Mouse (Mus musculus): ENCODE measurements at regions not wholly inside any gene's neighbourhood (a gene's known extent, or its start where the extent isn't known, plus 50 kb on each side); places are given as distances from the start of the nearest gene placed in this dataset.

DNA sequence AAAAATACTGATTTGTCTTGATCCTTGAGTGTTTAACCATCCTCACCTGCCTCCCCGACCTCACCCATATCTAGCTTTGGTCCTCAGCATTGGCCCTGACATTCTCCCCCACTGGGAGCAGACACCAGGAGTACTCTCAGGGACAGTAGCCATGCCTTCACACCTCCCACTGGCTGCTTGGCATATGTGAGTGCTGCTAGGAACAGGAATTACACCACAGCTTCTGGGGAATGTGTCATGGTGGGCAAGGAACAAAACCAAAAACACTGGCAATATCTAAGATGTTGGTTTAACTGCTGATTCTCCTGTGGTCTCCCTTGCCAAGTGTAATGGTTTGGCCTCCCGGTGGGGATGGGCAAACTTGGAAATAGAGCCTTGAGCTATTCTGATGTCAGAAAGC lies 248.6 kb downstream of the Tle3 start:
- no peak for DNase-seq

DNA sequence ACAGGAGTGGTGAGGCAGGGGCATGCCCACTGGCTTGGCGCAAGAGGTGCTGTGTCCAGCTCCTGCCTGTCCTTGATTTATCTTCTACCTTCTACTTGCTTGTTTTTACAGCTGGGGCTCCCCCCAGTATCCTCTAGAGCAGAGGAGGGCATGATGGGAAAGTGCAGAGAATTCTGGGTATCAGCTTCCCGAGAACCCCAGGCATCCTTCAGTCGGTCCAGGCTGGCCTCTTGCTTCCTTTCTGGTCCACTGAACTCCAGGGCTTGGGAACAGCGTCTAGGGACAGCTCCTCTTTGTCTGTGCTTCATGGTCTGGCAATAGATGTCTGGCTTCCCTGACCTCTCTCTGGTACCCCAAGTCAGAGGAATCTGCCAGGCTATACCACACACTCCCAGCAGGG lies 247.9 kb downstream of the Tle3 start:
- no peak for DNase-seq

DNA sequence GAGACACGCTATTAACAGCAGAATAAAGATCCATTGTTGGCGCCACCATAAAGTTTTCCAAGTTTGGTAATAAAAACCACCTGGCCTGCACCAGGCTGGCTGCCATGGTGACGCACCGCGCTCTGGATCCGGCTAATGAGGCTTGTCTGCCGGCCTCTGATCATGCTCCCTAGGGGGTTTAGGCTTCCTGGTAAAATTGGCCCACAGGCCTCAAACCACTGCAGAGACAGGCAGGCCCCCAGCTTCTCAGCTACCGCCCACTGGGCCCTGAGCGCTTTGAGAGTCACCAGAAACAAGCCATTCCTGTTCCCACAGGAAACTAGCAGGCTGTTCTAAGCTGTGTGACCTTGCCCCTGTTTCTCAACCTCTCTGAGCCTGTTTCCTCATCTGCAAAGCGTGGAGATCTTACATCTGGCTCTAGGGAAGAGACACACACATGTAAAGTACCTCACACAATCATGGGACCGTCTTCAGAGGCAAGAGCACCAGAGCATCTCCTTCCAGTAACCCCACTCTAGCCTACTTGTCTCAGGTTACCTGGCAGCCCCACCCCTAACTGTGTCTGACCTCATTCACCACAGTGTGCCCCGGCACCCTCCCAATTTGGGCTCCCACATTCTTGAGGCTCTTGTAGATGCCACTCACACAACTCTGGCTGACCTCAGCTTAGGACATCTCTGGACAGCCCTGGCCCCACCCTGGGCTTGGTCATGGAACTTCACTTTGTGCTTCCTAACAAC lies 246.5 kb downstream of the Tle3 start:
- peak; percentile 48 for DNase-seq

DNA sequence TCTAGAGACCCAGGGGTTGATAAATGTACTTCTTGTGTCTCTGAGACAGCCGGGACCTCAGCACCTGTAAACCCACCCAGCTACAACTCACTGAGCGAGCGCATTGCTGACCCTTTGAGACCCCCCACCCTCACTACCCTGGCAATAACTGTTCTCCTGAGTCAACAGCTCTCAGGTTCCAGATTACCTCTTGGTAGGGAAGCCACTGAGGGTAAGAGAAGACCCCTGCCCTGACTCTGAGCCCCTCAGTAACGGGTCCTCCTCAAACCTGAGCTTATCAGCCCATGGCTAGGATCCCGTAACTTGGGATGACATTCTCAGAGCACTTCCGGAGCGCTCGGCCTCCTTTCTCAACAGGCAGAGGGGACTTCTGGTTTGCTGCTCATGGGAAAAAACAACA lies 245.8 kb downstream of the Tle3 start:
- no peak for DNase-seq

DNA sequence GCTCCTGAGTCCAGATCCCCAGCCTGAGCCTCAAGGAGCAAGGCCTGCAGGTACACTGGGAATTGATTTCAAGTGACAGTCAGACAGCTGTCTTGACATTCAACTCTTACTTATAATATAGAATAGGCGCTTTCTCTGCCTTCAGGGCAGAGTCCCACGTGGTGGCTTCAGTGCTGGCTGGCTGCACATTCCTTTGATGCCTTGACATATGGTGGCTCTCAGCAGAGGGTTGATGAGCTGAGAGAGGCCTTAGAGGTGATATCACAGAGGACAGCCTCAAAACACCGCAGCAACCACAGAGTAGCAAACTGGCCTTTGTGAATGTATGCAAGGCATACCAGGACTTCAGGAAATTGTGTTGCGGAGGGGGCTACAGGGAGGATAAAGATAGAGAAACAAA lies 243.4 kb downstream of the Tle3 start:
- DNase-seq, result no peak

DNA sequence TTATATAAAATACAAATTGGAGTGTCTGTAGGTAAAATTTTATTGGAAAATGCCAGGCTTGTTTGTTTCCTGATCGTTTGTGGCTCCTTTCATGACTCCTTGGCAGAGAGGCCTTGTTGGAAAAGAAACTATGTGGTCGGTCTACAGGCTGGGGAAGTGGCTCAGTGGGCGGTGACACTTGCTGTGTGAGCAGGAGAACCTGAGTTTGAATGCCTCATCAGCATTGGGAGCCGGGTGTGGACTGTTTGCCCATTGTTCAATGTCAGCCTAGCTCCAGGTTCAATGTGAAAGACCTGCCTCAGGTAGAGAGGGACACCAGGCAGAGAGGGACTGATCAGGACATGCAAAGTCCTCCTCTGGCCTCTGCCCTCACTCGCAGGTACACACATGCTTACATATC lies 235.4 kb downstream of the Tle3 start:
- no peak for DNase-seq

DNA sequence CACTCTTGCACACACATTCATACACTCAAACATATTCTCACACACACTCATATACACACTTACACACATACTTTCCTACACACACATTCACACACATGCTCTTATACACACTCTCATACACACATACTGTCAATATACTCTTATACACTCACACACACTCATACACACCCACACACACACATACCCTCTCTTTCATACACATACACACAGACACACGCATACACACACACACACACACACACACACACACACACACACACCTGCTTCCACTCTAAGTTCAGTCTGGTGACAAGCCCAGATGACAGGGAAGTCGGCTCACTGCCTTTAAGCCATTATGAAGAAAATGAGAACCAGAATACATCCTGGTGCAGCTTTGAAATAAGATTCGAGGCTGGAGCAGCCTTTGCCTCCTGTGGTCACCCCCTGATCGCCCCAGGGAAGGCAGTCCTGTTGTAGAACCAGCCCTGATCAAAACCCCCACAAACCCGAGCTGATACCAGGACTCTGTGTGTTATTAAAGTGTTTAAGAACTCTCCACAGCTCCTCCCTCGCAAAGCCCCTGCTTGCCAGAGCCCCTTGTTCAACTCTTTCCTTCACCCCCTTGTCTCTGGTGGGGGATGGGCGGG lies 230.3 kb downstream of the Tle3 start:
- DNase-seq, result no peak

DNA sequence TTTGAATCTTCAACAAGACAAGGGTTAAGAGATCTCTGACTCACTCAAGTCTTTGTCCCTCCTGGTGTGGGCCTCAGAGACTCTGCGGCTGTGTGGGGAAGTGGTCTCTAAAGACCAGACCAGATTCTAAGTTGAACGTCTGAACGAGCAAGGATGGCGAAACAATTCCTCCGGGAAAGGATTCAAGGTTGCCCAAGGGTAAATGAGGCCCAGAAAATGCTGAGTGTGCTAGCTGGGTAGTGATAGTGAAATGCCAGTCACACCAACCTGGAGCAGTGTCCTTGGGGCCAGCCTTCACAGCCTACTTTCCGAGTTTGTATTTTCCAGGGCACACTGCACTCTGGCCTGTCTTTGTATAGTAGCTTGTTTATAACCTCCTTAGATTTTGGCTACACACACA lies 229.7 kb downstream of the Tle3 start:
- DNase-seq, result no peak

DNA sequence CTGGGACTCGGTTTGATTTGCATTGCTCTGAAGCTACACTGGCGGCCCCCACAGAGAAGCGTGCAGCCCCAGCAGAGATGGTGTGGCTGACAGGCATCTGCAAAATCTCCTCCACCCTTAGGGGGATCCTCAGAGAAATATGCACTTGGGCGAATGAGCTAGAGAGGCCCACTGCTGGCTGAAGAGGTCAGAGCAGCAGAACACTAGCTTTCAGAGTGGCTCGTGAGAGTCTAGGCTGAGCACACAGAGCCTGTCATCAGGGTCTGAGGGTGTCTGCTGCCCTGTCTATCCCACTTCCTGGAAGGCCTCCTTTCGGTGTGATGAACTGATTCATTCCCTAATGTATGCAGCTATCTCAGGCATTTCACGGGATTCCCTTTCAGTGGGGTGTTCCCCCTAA lies 225.1 kb downstream of the Tle3 start:
- DNase-seq, result no peak

DNA sequence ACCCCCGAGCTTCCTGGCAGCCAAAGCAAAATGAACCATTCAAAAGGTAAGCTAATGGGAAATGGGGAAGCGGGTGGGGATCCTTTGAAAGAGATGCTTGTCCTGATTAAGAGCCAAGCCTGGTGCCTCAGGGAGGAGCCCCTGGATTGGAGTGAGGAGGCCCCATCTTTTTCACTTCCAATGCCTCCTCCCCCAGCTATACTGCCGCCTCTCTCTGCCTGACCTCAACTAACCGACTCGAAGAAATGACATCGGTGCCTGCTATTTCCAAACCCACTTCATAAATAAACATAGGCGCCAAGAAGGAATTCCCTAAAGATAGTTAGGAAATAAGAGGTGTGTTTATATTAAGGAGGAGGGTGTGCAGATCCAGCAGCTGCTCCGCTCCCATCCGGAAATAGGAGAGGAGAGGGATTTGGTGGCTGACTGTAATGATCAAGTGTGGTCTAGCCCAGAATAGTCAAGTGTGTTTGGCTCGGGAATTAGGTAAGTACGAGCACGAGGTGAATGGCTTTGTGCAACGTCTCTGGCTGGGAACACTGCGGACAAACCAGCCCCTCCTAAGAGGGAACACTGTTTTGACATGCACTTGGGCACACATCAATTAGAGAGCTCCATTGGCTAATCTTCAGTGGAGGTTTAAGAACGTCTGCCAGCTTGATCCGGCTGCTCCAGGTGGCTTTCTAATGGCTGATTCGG lies 224.4 kb downstream of the Tle3 start:
- DNase-seq, result no peak

DNA sequence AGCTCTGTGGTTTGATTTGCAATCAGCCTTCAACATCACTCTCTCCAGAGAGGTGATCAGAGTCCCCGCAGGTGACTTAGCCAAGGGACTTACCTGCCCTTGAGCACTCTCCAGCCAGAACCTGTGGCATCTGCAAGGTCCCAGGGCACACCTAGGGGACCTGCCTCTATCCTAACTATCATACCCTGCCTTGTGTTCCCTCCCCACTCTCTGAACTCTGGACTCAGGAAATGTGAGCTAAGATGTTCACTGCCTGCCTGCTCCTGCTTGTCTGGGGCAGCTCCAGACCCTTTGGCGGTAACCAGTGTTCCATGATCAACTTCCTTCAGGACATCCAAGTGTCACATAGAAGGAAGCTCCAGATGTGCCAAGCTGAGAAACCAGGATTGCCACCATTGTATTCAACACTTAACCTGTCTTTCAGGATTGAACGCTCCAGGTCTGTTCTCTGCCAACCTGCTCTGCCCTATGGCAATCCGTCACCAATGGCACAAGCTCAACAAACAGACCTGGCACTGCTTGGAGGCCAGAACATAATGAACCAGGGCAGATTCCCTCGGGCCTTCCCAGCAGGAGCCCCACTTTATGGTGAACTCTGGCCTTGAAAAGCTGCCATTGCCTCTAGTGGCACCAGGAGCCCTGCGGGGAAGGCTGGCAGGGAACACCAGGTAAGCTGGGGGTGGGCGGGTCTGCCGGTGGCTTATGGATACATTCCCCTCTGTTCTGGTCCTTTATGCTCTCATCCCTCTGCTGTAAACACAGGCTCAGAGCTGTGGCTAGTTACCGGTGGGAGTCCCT lies 223.2 kb downstream of the Tle3 start:
- DNase-seq, result peak; percentile 7

DNA sequence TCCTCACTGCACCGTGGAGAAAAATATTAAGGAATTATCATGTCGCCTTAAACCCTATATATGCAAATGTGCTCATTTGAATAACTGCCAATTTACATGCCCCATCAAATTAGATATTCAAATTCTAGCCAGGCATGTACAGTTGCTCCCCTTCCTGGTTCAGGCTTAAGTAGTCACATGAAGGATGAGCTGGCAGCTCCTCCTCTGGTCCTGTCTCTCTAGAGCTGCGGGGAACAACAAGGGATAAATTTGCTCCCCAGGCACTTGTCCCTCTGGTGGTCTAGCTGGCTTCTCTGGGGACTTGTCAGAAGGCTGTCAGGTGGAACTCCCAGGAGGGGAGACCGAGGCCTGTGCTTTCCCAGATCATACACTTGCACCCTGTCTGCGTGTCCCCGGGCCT lies 221.8 kb downstream of the Tle3 start:
- no peak for DNase-seq

DNA sequence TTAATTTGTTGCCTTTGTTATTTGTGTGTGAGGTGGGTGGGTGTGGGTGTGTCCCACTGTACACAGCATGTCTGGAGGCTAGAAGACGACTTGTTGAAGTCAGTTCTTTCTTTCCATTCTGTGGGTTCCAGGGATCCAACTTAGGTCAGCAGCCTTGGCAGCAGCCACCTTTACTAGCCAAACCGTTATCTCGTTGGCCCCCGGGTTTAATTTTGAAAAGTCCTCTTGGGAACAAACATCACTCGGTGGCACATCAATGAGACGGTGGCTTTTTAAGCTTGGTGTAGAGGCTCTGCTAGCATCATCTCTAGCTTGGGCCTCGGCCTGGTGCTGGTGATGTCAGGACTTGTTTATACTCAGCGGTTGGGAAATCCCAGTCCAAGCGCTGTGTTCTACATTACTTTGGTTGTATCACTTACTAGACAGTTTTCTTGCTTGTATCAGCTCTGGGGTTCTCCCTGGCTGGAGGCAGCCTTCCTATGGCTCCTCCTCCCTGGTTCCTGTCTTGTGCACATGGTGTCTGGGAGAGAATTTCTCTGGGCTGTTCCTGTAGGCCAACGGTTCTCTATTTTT lies 217.6 kb downstream of the Tle3 start:
- no peak for DNase-seq

DNA sequence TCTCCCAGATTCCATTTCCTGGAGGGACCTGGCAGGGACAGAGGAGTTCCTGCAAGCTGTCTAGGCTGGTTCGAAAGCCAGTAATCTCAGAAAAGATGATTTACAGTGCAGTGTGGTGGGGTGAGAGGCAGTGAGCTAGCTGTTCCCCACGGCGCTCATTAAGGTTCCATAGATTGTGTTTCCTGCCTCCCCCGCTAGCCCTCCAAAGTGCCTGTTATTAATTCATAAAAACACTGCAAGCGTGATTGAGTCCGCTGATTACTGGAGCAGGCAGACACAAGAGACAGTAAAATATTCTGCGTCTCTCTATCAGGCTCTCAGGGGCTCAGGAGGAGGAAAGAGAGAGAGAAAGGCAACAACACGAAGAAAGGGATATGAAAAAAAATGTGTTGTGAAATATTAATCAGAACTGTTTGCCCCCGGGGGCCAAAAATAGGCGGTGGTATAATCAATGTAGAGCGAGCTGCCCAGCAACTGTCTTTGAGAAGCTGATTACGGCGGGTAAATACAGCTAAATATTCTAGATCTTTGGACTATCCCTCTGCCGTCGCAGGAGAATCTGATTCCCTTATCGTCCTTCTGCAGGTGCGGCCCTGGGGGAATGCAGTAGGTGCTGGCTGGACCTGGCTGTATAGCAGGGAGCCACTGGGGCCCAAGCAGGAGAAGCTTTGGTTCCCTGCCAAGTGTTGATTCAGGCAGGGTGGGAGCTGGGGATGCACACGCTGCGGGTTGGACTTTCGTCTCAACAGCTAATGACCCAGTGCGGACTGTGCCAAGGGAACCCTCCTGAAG lies 211.3 kb downstream of the Tle3 start:
- DNase-seq, result peak; percentile 58

DNA sequence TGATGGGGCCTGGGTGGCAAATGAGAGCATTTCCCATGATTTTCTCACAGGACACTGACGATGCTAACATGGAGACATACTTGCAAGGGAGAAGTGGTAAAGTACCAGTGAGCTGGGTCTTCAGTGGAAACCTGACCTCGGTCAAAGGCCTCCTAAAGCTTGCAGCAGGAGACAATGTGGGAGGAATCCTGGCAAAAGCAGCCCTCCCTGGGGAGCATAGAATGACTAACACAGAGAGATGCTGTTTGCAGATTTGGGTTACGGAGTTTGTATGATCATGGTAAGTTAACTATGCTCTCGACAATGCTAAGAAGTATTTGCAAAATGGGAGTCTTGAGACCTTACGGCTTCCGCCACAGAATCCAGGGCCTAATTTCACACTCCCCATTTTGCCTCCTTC lies 208.9 kb downstream of the Tle3 start:
- no peak for DNase-seq

DNA sequence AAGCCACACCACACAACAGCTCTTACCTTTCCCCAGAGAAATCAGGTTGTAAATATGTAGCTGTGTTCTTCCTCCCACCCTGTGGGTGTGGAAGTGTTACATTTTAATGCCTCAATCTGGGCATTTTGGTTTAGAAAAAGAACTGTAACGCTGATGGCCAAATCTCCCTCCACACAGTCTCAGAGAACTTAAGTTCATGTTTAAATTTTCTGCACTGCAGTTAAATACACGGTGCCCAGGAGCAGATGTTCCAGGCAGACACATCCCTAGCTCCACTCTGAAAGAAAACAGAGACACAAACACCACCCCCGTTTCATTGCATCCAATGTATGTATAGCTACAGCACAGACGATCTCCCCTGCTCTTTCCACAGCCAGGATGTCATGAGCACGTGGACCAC lies 206.1 kb downstream of the Tle3 start:
- DNase-seq, result no peak

DNA sequence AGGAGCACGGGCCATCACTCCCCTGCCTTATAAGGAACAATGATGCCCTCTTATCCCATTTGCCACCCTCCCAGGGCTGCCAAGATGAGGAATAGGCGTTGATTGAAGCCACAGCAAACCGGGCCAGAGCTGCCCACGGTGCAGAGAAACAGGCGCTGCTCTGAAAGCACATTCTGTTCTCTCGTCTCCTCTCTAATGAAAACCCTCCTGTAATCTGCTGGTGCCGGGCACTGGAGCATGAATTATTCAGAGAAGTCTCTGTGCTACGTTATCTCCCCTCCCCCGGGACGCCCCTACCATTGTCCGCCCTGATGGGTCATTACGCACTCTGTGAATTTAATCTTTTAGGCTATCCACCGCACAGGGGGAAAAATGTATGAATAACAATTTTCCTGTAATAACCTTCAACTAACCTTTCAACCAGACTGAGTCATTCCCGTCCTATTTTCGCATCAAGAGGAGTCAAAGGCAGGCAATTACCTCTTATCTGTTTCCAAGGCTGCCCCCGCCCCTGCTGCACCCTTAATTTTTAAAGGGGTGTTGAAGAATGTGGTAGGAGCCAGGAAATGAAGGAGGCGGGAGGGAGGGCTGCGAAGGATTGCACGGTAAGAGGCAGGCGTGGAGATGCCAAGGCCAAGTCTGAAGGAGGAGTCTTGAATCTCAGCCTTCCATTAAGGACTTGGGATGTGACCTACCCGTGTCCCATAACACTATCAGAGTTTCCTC lies 201.6 kb downstream of the Tle3 start:
- no peak for DNase-seq

DNA sequence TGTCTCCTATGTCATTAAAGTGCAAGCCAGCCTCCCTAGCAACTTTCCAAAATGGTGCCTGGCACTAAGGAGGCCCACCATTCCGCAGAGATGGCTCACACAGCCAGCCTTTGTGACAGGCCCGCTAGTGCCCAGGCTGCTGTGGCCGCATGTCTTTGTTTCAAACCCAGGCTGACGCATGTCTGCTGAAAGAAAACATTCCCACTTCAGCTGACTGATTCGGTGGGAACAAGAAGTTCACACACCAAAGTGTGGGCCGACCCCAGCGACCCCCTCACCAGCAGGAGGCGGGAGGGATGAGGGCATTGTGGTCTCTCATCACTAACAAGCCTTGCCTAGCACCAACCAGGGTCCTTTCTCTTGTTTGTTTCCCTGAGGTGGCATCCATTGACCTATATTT lies 190.9 kb downstream of the Tle3 start:
- no peak for DNase-seq

DNA sequence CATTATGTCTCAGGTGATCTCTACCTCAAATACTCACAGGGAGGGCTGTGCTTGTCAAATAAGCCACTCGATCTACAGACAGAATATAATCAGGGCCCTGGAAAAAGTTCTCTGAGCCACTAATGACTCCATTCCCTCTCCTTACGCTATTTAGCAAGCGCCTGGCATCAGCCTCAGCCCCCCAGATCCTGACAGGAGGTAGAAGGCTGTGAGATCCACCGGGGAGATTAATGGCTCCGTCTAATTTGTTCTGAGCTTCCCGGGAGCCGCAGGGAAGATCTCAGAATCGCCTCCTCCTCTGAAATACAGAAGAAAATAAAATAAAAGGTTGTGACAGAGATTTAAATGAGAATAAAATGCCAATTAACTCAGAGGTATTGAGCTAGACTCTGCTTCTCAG lies 189.4 kb downstream of the Tle3 start:
- no peak for DNase-seq

DNA sequence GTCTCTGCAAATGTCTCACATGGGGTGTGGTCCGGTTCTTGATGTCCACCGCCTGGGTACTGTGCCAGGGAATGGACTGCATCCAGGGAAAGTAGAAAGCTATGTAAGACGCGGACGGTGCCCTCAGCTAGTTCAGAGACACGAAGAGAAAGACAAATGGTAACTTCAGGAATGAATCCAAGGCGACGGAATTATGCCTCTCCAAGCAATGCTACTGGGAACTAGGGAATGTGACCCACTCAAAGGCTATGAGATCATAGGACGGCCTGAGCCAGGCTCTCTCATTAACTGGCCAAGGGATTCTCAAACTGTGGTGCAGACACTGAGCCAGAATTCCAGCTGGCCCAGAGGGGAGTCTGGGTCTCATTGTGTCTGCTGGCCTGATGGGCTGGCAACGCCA lies 186.5 kb downstream of the Tle3 start:
- no peak for DNase-seq

DNA sequence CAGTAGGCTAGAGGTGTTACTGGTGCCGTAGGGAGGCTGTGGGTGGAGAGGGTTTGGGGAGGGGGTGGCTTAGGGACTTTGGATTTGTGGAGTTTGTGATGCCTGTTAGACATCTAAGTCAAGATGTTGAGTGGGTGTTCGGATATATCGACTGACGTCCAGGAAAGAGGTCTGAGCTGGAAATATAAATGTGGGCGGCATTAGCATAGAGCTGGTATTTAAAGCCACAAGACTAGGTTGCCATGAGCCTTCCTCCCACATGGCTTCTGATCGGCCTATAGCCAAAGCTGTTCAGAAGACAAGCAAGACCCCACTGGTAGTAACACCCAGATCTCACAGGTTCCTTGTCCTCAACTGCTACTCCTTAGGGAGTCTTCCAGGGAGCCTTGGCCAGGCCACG lies 184.9 kb downstream of the Tle3 start:
- no peak for DNase-seq

DNA sequence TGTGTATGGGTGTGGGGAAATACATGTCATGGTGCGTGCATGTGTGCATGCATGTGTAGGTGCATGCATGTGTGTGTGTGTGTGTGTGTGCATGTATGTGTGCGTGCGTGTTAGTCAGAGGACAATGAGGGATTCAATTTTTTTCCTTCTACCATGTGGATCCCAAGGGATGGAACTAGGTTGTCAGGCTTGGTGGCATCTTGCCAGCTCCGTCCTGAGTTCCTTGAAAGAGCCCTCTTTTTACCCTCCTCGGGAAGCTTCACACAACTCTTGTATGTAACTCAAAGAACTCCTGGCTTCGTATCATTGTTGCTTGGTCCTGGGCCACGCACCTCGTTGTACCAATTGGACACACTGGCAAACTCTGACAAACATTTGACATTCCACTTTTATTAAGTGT lies 183.0 kb downstream of the Tle3 start:
- no peak for DNase-seq

All from kidney, postnatal 14 days (tissue).